Mouse (Mus musculus): Measurements from ENCODE around the gene Twist2. TPM values are rescaled to one million over a fixed set of nuclear protein-coding genes. Genes with fewer than 3 reads are reported as not detected.

Gene Twist2
- 45.3 and 50.4 TPM in 2 replicates for polyA plus RNA-seq (2016; fragmentation: Nextera tagmentation; extraction: Ambion mirVana)

- ATAC-seq (ENCODE audit: insufficient number of reproducible peaks, insufficient read depth, low FRiP score, low TSS enrichment, low read depth): peak; percentile 69
- Histone ChIP-seq H3K4me3 (replicated peaks) (peak within 1 kb of the TSS; percentile 68), H3K27ac (peak within 1 kb of the TSS; percentile 93), H3K9ac (replicated peaks) (peak within 1 kb of the TSS; percentile 84), H3K9me3 (no peaks in the 10 kb centered on the region), H3K36me3 (no peaks in the 10 kb centered on the region), H3K4me2 (peak within 1 kb of the TSS; percentile 96), H3K27me3 (peaks cover 42% of the 10 kb centered on the region), H3K4me1 (replicated peaks) (peaks cover 53% of the 10 kb centered on the region)
- WGBS: under 1% methylated on average over 76 of the region's 77 CpGs
These were observed at the start of gene Twist2 for GRCm38 (mm10) chr1:91800967-91801843. Twist2 (plus strand) TSS chr1:91801461.

- Histone ChIP-seq H3K36me3 (no peaks in the 10 kb centered on the region), H3K27me3 (0 out of 2 replicates have a peak, but pooled peaks cover 10% of the 10 kb centered on the region), H3K27ac (no peak overlapping the region), H3K4me1 (replicated peaks) (peaks cover 21% of the 10 kb centered on the region), H3K9me3 (no peaks in the 10 kb centered on the region), H3K9ac (replicated peaks) (no peak overlapping the region), H3K4me3 (replicated peaks) (no peak overlapping the region), H3K4me2 (no peak overlapping the region)
- no peak for ATAC-seq (ENCODE audit: insufficient number of reproducible peaks, insufficient read depth, low FRiP score, low TSS enrichment, low read depth)
- 77% methylated on average over 9 of the region's 9 CpGs for WGBS
These were observed 48.3 kb upstream of the Twist2 start for GRCm38 (mm10) chr1:91752931-91753330.

- H3K9ac ChIP-seq (replicated peaks): 0 out of 2 replicates have a peak overlapping the region, but pooled peaks have one; percentile 23
- H3K27ac ChIP-seq: no peak overlapping the region
- no peak overlapping the region for H3K4me3 ChIP-seq (replicated peaks)
- no peaks in the 10 kb centered on the region for H3K36me3 ChIP-seq
- H3K9me3 ChIP-seq: no peaks in the 10 kb centered on the region
- H3K27me3 ChIP-seq: 0 out of 2 replicates have a peak, but pooled peaks cover 4% of the 10 kb centered on the region
- WGBS: under 1% methylated on average over 9 of the region's 9 CpGs
- H3K4me1 ChIP-seq (replicated peaks): peaks cover 35% of the 10 kb centered on the region
- peak overlapping the region; percentile 45 for H3K4me2 ChIP-seq
- peak; percentile 35; the same call in 1 of the 2 replicates for ATAC-seq (ENCODE audit: insufficient number of reproducible peaks, insufficient read depth, low FRiP score, low TSS enrichment, low read depth)
These were observed 46.2 kb upstream of the Twist2 start for GRCm38 (mm10) chr1:91755102-91755501.

- Histone ChIP-seq H3K4me3 (replicated peaks) (peak overlapping the region; percentile 17; the same call in 1 of the 2 replicates), H3K4me2 (peak overlapping the region; percentile 53), H3K4me1 (replicated peaks) (peaks cover 54% of the 10 kb centered on the region), H3K27ac (peak overlapping the region; percentile 66), H3K9me3 (no peaks in the 10 kb centered on the region), H3K27me3 (0 out of 2 replicates have a peak, but pooled peaks cover 4% of the 10 kb centered on the region), H3K9ac (replicated peaks) (no peak overlapping the region), H3K36me3 (no peaks in the 10 kb centered on the region)
- ATAC-seq (ENCODE audit: insufficient number of reproducible peaks, insufficient read depth, low FRiP score, low TSS enrichment, low read depth): 0 out of 2 replicates have a peak, but pooled peaks have one; percentile 73
- 9% methylated on average over 16 of the region's 16 CpGs for WGBS
These were observed 44.0 kb upstream of the Twist2 start for GRCm38 (mm10) chr1:91757292-91757691.

- H3K4me2 ChIP-seq: no peak overlapping the region
- WGBS: 54% methylated on average over 2 of the region's 2 CpGs
- no peak for ATAC-seq (ENCODE audit: insufficient number of reproducible peaks, insufficient read depth, low FRiP score, low TSS enrichment, low read depth)
- H3K36me3 ChIP-seq: no peaks in the 10 kb centered on the region
- H3K4me3 ChIP-seq (replicated peaks): no peak overlapping the region
- H3K27ac ChIP-seq: no peak overlapping the region
- H3K4me1 ChIP-seq (replicated peaks): peaks cover 61% of the 10 kb centered on the region
- H3K9me3 ChIP-seq: no peaks in the 10 kb centered on the region
- 0 out of 2 replicates have a peak, but pooled peaks cover 4% of the 10 kb centered on the region for H3K27me3 ChIP-seq
- no peak overlapping the region for H3K9ac ChIP-seq (replicated peaks)
These were observed 43.1 kb upstream of the Twist2 start for GRCm38 (mm10) chr1:91758143-91758542.

- Histone ChIP-seq H3K9me3 (no peaks in the 10 kb centered on the region), H3K9ac (replicated peaks) (peak overlapping the region; percentile 1; the same call in 1 of the 2 replicates), H3K27ac (no peak overlapping the region), H3K4me1 (replicated peaks) (peaks cover 63% of the 10 kb centered on the region), H3K36me3 (no peaks in the 10 kb centered on the region), H3K4me3 (replicated peaks) (no peak overlapping the region), H3K27me3 (no peaks in the 10 kb centered on the region), H3K4me2 (no peak overlapping the region; the same call in 1 of the 2 replicates)
- 21% methylated on average over 12 of the region's 12 CpGs for WGBS
- no peak for ATAC-seq (ENCODE audit: insufficient number of reproducible peaks, insufficient read depth, low FRiP score, low TSS enrichment, low read depth)
These were observed 42.4 kb upstream of the Twist2 start for GRCm38 (mm10) chr1:91758600-91759515.

GRCm38 (mm10) chr1:91760140-91760986 is 40.9 kb upstream of the Twist2 start:
- Histone ChIP-seq H3K9ac (replicated peaks) (no peak overlapping the region), H3K27ac (peak overlapping the region; percentile 76), H3K9me3 (no peaks in the 10 kb centered on the region), H3K36me3 (no peaks in the 10 kb centered on the region), H3K4me1 (replicated peaks) (peaks cover 56% of the 10 kb centered on the region), H3K4me2 (peak overlapping the region; percentile 42), H3K4me3 (replicated peaks) (0 out of 2 replicates have a peak overlapping the region, but pooled peaks have one; percentile 4), H3K27me3 (no peaks in the 10 kb centered on the region)
- WGBS: 37% methylated on average over 14 of the region's 14 CpGs
- ATAC-seq (ENCODE audit: insufficient number of reproducible peaks, insufficient read depth, low FRiP score, low TSS enrichment, low read depth): no peak

GRCm38 (mm10) chr1:91762528-91763091 is 38.7 kb upstream of the Twist2 start:
- Histone ChIP-seq H3K4me3 (replicated peaks) (no peak overlapping the region), H3K9ac (replicated peaks) (0 out of 2 replicates have a peak overlapping the region, but pooled peaks have one; percentile 18), H3K27me3 (no peaks in the 10 kb centered on the region), H3K4me1 (replicated peaks) (peaks cover 44% of the 10 kb centered on the region), H3K27ac (no peak overlapping the region), H3K4me2 (no peak overlapping the region), H3K9me3 (no peaks in the 10 kb centered on the region), H3K36me3 (no peaks in the 10 kb centered on the region)
- 62% methylated on average over 12 of the region's 12 CpGs for WGBS
- no peak for ATAC-seq (ENCODE audit: insufficient number of reproducible peaks, insufficient read depth, low FRiP score, low TSS enrichment, low read depth)

- WGBS: 3% methylated on average over 12 of the region's 12 CpGs
- peak overlapping the region; percentile 51 for H3K27ac ChIP-seq
- H3K4me1 ChIP-seq (replicated peaks): peaks cover 17% of the 10 kb centered on the region
- H3K4me2 ChIP-seq: peak overlapping the region; percentile 48
- no peak overlapping the region for H3K9ac ChIP-seq (replicated peaks)
- ATAC-seq (ENCODE audit: insufficient number of reproducible peaks, insufficient read depth, low FRiP score, low TSS enrichment, low read depth): no peak
- 0 out of 2 replicates have a peak overlapping the region, but pooled peaks have one; percentile 8 for H3K4me3 ChIP-seq (replicated peaks)
- no peaks in the 10 kb centered on the region for H3K27me3 ChIP-seq
- no peaks in the 10 kb centered on the region for H3K9me3 ChIP-seq
- no peaks in the 10 kb centered on the region for H3K36me3 ChIP-seq
These were observed 31.0 kb upstream of the Twist2 start for GRCm38 (mm10) chr1:91770221-91770624.

GRCm38 (mm10) chr1:91770676-91771075 is 30.6 kb upstream of the Twist2 start:
- H3K27me3 ChIP-seq: no peaks in the 10 kb centered on the region
- H3K9ac ChIP-seq (replicated peaks): no peak overlapping the region
- H3K27ac ChIP-seq: peak overlapping the region; percentile 51
- peak overlapping the region; percentile 48 for H3K4me2 ChIP-seq
- no peaks in the 10 kb centered on the region for H3K9me3 ChIP-seq
- peaks cover 17% of the 10 kb centered on the region for H3K4me1 ChIP-seq (replicated peaks)
- peak overlapping the region; percentile 8; the same call in 1 of the 2 replicates for H3K4me3 ChIP-seq (replicated peaks)
- H3K36me3 ChIP-seq: no peaks in the 10 kb centered on the region
- ATAC-seq (ENCODE audit: insufficient number of reproducible peaks, insufficient read depth, low FRiP score, low TSS enrichment, low read depth): peak; percentile 45; the same call in 1 of the 2 replicates
- WGBS: 4% methylated on average over 10 of the region's 10 CpGs
